Mouse (Mus musculus) lung, postnatal 0 days (tissue): ENCODE data around the gene Syngap1. TPM values are rescaled to one million over a fixed set of nuclear protein-coding genes. Genes with fewer than 3 reads are reported as not detected.

Experiments used
- ATAC-seq: fragments of 200-750 bp; cut with Nextera tagmentation; 2 replicates; pipeline ENCODE4 v1.8.0; 2017; ENCODE audit warnings: moderate library complexity
- DNase-seq: peaks from one replicate; pipeline ENCODE4 v3.0.0-alpha.2; 2016; ENCODE audit warnings: low spot score
- H3K27ac ChIP-seq: fragments of 300-500 bp; sonication (generic); 2 replicates; pipeline ENCODE4 v1.5.1; 2014; ENCODE audit warnings: antibody characterized with exemption, mild to moderate bottlenecking, low read length, mixed read lengths
- H3K27me3 ChIP-seq: fragments of 300-500 bp; sonication (generic); replicated peaks from 2 replicates; pipeline ENCODE4 v1.6.1; 2014; ENCODE audit warnings: low read length, mixed read lengths; ENCODE audit not compliant: insufficient read depth
- H3K36me3 ChIP-seq: fragments of 300-500 bp; sonication (generic); 2 replicates; pipeline ENCODE4 v1.6.1; 2014; ENCODE audit warnings: low read length, mixed read lengths; ENCODE audit not compliant: insufficient read depth
- H3K4me1 ChIP-seq: fragments of 300-500 bp; sonication (generic); 2 replicates; pipeline ENCODE4 v1.6.1; 2014; ENCODE audit warnings: antibody characterized with exemption, low read depth, low read length, mixed read lengths; ENCODE audit not compliant: insufficient read depth
- H3K4me2 ChIP-seq: fragments of 300-500 bp; sonication (generic); replicated peaks from 2 replicates; pipeline ENCODE4 v1.6.1; 2014; ENCODE audit warnings: low read depth, mild to moderate bottlenecking, low read length, moderate library complexity, mixed read lengths
- H3K4me3 ChIP-seq: fragments of 300-500 bp; sonication (generic); 2 replicates; pipeline ENCODE4 v1.5.1; 2014; ENCODE audit warnings: low read depth, low read length
- H3K9ac ChIP-seq: fragments of 300-500 bp; sonication (generic); replicated peaks from 2 replicates; pipeline ENCODE4 v1.6.1; 2014; ENCODE audit warnings: low read depth, mild to moderate bottlenecking
- H3K9me3 ChIP-seq: fragments of 300-500 bp; sonication (generic); 2 replicates; pipeline ENCODE4 v1.6.1; 2016; ENCODE audit warnings: low read length, mixed read lengths
- CTCF ChIP-seq: IDR thresholded peaks from 2 replicates; pipeline ENCODE4 v1.5.1; 2016; ENCODE audit warnings: antibody characterized with exemption, mild to moderate bottlenecking
- EP300 ChIP-seq: IDR thresholded peaks from 2 replicates; pipeline ENCODE4 v1.6.1; 2016; ENCODE audit warnings: antibody characterized with exemption, mild to moderate bottlenecking, control low read depth
- WGBS: fragments of 180-500 bp; shearing (Covaris S2); extraction: QIAGEN DNeasy Blood & Tissue Kit; methylation state at CpG from one replicate; pipeline ENCODE4 v1.1.7; 2014; 5-methylcytosine and 5-hydroxymethylcytosine counted together
- polyA plus RNA-seq: library from polyadenylated mRNA; unstranded; fragments of >200 nt; fragmentation: Nextera tagmentation; extraction: Ambion mirVana; gene quantifications from 2 replicates; pipeline ENCODE4 v1.2.1, GENCODE M21; 2015

The Syngap1 gene
- polyA plus RNA-seq, 1 experiment from 2014 or later: 1.0 TPM

DNA sequence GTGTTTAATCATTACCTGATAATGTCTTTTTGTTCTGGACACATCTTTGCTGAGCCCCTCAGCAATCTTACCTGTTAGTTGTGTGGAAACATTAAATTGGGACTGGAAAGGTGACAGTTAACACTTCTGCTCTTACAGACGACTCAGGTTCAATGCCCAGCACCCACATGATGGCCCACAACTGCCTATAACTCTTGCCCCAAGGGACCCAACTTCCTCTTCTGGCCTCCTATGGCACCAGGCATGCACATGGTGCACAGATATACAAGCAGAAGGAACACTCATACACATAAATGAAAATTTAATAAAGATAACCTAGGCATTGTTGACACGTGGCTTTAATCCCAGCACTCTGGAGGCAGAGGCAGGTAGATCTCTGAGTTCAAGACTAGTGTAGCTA lies 38.4 kb downstream of the Syngap1 start:
- TF ChIP-seq CTCF (no peak), EP300 (no peak)
- ATAC-seq (no peak), DNase-seq (no peak)
- WGBS: 69% methylated on average over 2 of the region's 2 CpGs
- H3K36me3 ChIP-seq: no peaks in the 10 kb centered on the region
- no peaks in the 10 kb centered on the region for H3K9me3 ChIP-seq
- H3K27me3 ChIP-seq: no peaks in the 10 kb centered on the region
- no peak overlapping the region for H3K9ac ChIP-seq
- no peak overlapping the region for H3K4me3 ChIP-seq
- no peak overlapping the region for H3K27ac ChIP-seq
- H3K4me1 ChIP-seq: no peaks in the 10 kb centered on the region
- H3K4me2 ChIP-seq: no peak overlapping the region

DNA sequence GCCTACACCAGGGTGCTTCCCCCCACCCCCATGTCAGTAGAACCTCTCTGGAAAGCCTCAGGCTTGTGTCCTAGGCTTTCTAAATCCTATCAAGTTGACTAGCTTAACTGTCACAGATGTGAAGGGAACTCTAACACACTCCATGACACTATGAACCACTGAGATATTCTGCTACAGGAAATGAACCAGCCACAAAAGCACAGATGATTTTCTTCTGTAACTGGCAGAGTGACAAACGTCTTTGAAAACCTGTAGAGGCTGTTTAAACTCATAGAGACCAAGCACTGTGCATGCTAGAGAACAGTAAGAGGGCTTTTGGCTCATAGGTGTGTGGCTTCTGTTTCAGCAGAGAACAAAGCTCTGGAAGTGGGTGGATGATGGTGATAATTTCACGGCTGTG lies 40.0 kb downstream of the Syngap1 start:
- TF ChIP-seq EP300: no peak
- no peak overlapping the region for H3K27ac ChIP-seq
- H3K9ac ChIP-seq: no peak overlapping the region
- no peak overlapping the region for H3K4me2 ChIP-seq
- H3K4me3 ChIP-seq: no peak overlapping the region
- no peaks in the 10 kb centered on the region for H3K27me3 ChIP-seq
- no peaks in the 10 kb centered on the region for H3K36me3 ChIP-seq
- H3K4me1 ChIP-seq: no peaks in the 10 kb centered on the region
- 61% methylated on average over 2 of the region's 2 CpGs for WGBS
- ATAC-seq (no peak), DNase-seq (no peak)
- H3K9me3 ChIP-seq: no peaks in the 10 kb centered on the region

DNA sequence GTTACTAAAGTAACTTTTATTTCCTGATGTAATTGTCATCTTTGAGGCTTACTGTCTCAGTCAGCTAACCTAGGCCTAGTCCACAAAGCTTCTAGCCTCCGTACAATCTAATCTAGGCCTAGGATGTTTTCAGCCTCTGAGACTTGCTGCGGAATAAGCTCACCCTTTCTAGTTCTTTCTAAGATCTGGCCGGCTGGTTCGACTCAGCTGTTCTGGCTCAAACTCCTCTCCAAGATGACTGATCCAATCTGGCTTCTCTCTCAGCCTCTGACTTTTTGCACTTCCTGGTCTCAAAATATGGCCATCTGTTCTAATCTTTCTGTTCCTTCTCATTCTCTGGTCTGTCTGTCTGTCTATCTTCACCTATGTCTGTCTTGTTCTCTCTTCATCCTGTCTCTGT lies 42.3 kb downstream of the Syngap1 start:
- Histone ChIP-seq H3K9me3 (no peaks in the 10 kb centered on the region), H3K27ac (no peak overlapping the region), H3K4me2 (no peak overlapping the region), H3K9ac (no peak overlapping the region), H3K4me3 (no peak overlapping the region), H3K27me3 (no peaks in the 10 kb centered on the region), H3K36me3 (no peaks in the 10 kb centered on the region), H3K4me1 (no peaks in the 10 kb centered on the region)
- no peak for ATAC-seq
- 90% methylated on average over 4 of the region's 4 CpGs for WGBS
- no peak for DNase-seq
- TF ChIP-seq CTCF (no peak), EP300 (no peak)

GRCm38 (mm10) chr17:26985503-26986179 lies 44.6 kb downstream of the Syngap1 start:
- H3K4me2 ChIP-seq: no peak overlapping the region
- no peak for DNase-seq
- H3K4me3 ChIP-seq: no peak overlapping the region
- H3K9ac ChIP-seq: no peak overlapping the region
- H3K27ac ChIP-seq: no peak overlapping the region
- H3K9me3 ChIP-seq: no peaks in the 10 kb centered on the region
- TF ChIP-seq CTCF (no peak), EP300 (no peak)
- WGBS: 59% methylated on average over 10 of the region's 10 CpGs
- no peak for ATAC-seq
- H3K36me3 ChIP-seq: no peaks in the 10 kb centered on the region
- H3K27me3 ChIP-seq: no peaks in the 10 kb centered on the region
- H3K4me1 ChIP-seq: no peaks in the 10 kb centered on the region

- Histone ChIP-seq H3K9ac (no peak overlapping the region), H3K27me3 (no peaks in the 10 kb centered on the region), H3K27ac (no peak overlapping the region), H3K4me1 (no peaks in the 10 kb centered on the region), H3K4me2 (no peak overlapping the region), H3K9me3 (no peaks in the 10 kb centered on the region), H3K36me3 (no peaks in the 10 kb centered on the region), H3K4me3 (no peak overlapping the region)
- DNase-seq (no peak), ATAC-seq (no peak)
- TF ChIP-seq CTCF (no peak), EP300 (no peak)
Measured at GRCm38 (mm10) chr17:26990521-26990920, 49.5 kb downstream of the Syngap1 start.

- DNase-seq: peak; percentile 95
- Histone ChIP-seq H3K36me3 (no peaks in the 10 kb centered on the region), H3K4me2 (peak overlapping the region; percentile 38), H3K9ac (no peak overlapping the region), H3K4me3 (no peak overlapping the region), H3K4me1 (no peaks in the 10 kb centered on the region), H3K9me3 (no peaks in the 10 kb centered on the region), H3K27me3 (no peaks in the 10 kb centered on the region), H3K27ac (peak overlapping the region; percentile 82)
- peak; percentile 79 for ATAC-seq
- WGBS: 10% methylated on average over 14 of the region's 14 CpGs
- TF ChIP-seq EP300: no peak
- no peak for TF ChIP-seq CTCF
Measured at GRCm38 (mm10) chr17:26994410-26994809, 53.4 kb downstream of the Syngap1 start.

GRCm38 (mm10) chr17:26995006-26995405 lies 54.0 kb downstream of the Syngap1 start:
- TF ChIP-seq EP300 (peak; percentile 28; the same call in 1 of the 2 replicates), CTCF (0 out of 2 replicates have a peak, but pooled peaks have one; percentile 3)
- H3K4me1 ChIP-seq: no peaks in the 10 kb centered on the region
- H3K4me2 ChIP-seq: peak overlapping the region; percentile 38; the same call in 1 of the 2 replicates
- H3K9me3 ChIP-seq: no peaks in the 10 kb centered on the region
- 54% methylated on average over 6 of the region's 6 CpGs for WGBS
- no peaks in the 10 kb centered on the region for H3K36me3 ChIP-seq
- H3K27ac ChIP-seq: peak overlapping the region; percentile 82
- no peak overlapping the region for H3K9ac ChIP-seq
- H3K4me3 ChIP-seq: no peak overlapping the region
- ATAC-seq (peak; percentile 83), DNase-seq (peak; percentile 73)
- H3K27me3 ChIP-seq: no peaks in the 10 kb centered on the region
